Mouse (Mus musculus): ENCODE measurements at regions not wholly inside any gene's neighbourhood (a gene's known extent, or its start where the extent isn't known, plus 50 kb on each side); places are given as distances from the start of the nearest gene placed in this dataset.

- Histone ChIP-seq H3K27me3 (replicated peaks; ENCODE audit: control insufficient read depth, insufficient read depth, low read length) (no peaks in the 10 kb centered on the region), H3K4me2 (no peak overlapping the region), H3K27ac (ENCODE audit: low read depth, low read length) (no peak overlapping the region), H3K4me1 (replicated peaks; ENCODE audit: control insufficient read depth, insufficient read depth, low read length) (no peaks in the 10 kb centered on the region), H3K9me3 (ENCODE audit: control insufficient read depth, low read length) (no peaks in the 10 kb centered on the region), H3K36me3 (ENCODE audit: control insufficient read depth, insufficient read depth, low read length) (no peaks in the 10 kb centered on the region), H3K4me3 (ENCODE audit: low read depth, low read length) (no peak overlapping the region), H3K9ac (ENCODE audit: low read depth, low read length) (no peak overlapping the region)
- 69% methylated on average over 6 of the region's 6 CpGs for WGBS
- ATAC-seq (replicated peaks; ENCODE audit: low FRiP score) (no peak), DNase-seq (ENCODE audit: low spot score) (no peak)
These were observed 339.4 kb downstream of the Epha7 start for GRCm38 (mm10) chr4:29152134-29152867.

DNA sequence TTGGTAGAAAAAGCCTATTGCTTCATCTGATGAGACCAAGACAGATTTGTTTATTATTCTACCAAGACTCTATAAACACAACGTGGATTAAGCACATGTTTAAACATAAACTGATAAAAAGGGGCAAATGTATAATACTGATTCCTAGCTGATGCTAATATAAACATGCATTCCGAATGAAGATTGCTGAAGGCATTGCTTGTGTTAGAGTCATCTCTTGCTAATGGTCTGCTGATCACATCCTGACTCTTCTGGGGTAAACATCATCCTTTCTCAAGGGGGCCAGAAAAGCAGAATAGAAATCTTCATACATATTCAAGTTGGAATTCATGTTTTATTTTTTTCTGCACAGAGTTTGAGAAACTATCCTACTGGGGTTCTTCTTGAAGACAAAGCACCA lies 369.6 kb downstream of the Epha7 start:
- Histone ChIP-seq H3K9me3 (ENCODE audit: control insufficient read depth, low read length) (no peaks in the 10 kb centered on the region), H3K36me3 (ENCODE audit: control insufficient read depth, insufficient read depth, low read length) (no peaks in the 10 kb centered on the region), H3K4me3 (ENCODE audit: low read depth, low read length) (no peak overlapping the region), H3K27me3 (replicated peaks; ENCODE audit: control insufficient read depth, insufficient read depth, low read length) (no peaks in the 10 kb centered on the region), H3K27ac (ENCODE audit: low read depth, low read length) (no peak overlapping the region), H3K4me1 (replicated peaks; ENCODE audit: control insufficient read depth, insufficient read depth, low read length) (no peaks in the 10 kb centered on the region), H3K4me2 (no peak overlapping the region), H3K9ac (ENCODE audit: low read depth, low read length) (no peak overlapping the region)
- DNase-seq (ENCODE audit: low spot score) (no peak), ATAC-seq (replicated peaks; ENCODE audit: low FRiP score) (no peak)
- 64% methylated on average over 2 of the region's 2 CpGs for WGBS

DNA sequence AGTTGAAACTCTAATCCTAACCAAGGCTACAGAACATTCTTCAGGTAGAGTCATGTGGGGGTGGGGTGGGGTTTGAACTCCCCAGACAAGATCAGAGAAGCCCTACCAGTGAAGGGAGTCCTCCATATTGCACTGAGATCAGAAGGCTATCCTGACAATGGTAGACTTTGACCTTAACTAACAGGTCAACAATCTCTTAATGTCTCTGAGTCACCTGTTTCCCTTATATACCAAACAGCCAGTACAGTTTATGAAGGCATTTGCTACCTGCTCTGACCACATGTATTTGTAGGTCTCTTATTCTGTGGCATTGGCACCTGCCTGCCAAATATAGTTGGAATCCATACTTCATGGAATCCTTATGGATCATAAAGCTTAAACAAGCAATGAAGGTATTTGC lies 370.5 kb downstream of the Epha7 start:
- Histone ChIP-seq H3K4me1 (replicated peaks; ENCODE audit: control insufficient read depth, insufficient read depth, low read length) (no peaks in the 10 kb centered on the region), H3K27me3 (replicated peaks; ENCODE audit: control insufficient read depth, insufficient read depth, low read length) (no peaks in the 10 kb centered on the region), H3K9me3 (ENCODE audit: control insufficient read depth, low read length) (no peaks in the 10 kb centered on the region), H3K36me3 (ENCODE audit: control insufficient read depth, insufficient read depth, low read length) (no peaks in the 10 kb centered on the region), H3K4me2 (no peak overlapping the region), H3K4me3 (ENCODE audit: low read depth, low read length) (no peak overlapping the region), H3K9ac (ENCODE audit: low read depth, low read length) (no peak overlapping the region), H3K27ac (ENCODE audit: low read depth, low read length) (no peak overlapping the region)
- ATAC-seq (replicated peaks; ENCODE audit: low FRiP score): no peak
- DNase-seq (ENCODE audit: low spot score): no peak

DNA sequence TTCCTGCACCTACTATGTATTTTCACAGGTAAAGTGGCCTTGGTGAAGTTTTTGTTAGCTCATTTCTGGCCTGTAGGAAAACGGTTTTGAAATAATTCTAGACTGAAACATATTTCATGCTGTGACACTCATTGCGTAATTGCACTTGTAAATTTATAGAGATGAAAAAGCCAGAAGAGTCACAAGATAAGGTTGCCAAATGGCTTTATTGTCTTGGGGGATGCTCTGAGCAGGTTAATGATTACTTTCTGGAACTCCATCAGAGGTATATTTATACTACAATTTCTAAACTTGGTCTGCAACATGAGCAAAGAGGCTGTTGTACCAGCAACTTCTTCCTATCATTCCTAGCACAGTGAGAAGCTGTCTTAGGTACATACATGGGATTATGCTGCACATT lies 370.9 kb downstream of the Epha7 start:
- H3K27me3 ChIP-seq (replicated peaks; ENCODE audit: control insufficient read depth, insufficient read depth, low read length): no peaks in the 10 kb centered on the region
- H3K9ac ChIP-seq (ENCODE audit: low read depth, low read length): no peak overlapping the region
- H3K4me2 ChIP-seq: no peak overlapping the region
- no peaks in the 10 kb centered on the region for H3K9me3 ChIP-seq (ENCODE audit: control insufficient read depth, low read length)
- H3K4me3 ChIP-seq (ENCODE audit: low read depth, low read length): no peak overlapping the region
- H3K36me3 ChIP-seq (ENCODE audit: control insufficient read depth, insufficient read depth, low read length): no peaks in the 10 kb centered on the region
- WGBS: 85% methylated on average over 2 of the region's 2 CpGs
- H3K27ac ChIP-seq (ENCODE audit: low read depth, low read length): no peak overlapping the region
- ATAC-seq (replicated peaks; ENCODE audit: low FRiP score) (no peak), DNase-seq (ENCODE audit: low spot score) (no peak)
- no peaks in the 10 kb centered on the region for H3K4me1 ChIP-seq (replicated peaks; ENCODE audit: control insufficient read depth, insufficient read depth, low read length)

- Histone ChIP-seq H3K9me3 (ENCODE audit: control insufficient read depth, low read length) (no peaks in the 10 kb centered on the region), H3K4me3 (ENCODE audit: low read depth, low read length) (no peak overlapping the region), H3K9ac (ENCODE audit: low read depth, low read length) (no peak overlapping the region), H3K4me2 (no peak overlapping the region), H3K4me1 (replicated peaks; ENCODE audit: control insufficient read depth, insufficient read depth, low read length) (no peaks in the 10 kb centered on the region), H3K27me3 (replicated peaks; ENCODE audit: control insufficient read depth, insufficient read depth, low read length) (no peaks in the 10 kb centered on the region), H3K36me3 (ENCODE audit: control insufficient read depth, insufficient read depth, low read length) (no peaks in the 10 kb centered on the region), H3K27ac (ENCODE audit: low read depth, low read length) (no peak overlapping the region)
- ATAC-seq (replicated peaks; ENCODE audit: low FRiP score) (no peak), DNase-seq (ENCODE audit: low spot score) (no peak)
These were observed 388.0 kb downstream of the Epha7 start for GRCm38 (mm10) chr4:29200976-29201375.
